Mouse (Mus musculus) gastrocnemius, postnatal 25 days (tissue): Measurements from ENCODE around the gene Corin. TPM values are rescaled to one million over a fixed set of nuclear protein-coding genes. Genes with fewer than 3 reads are reported as not detected.

Experiments used
- DNase-seq: peaks from one replicate; pipeline ENCODE4 v3.0.0; 2022
- total RNA-seq, 2 experiments: library from RNA; stranded (reverse); gene quantifications; 1 replicate in 1 of 2; 2 replicates in 1 of 2; pipeline ENCODE4 v1.2.3; 2021

Corin gene
- total RNA-seq, 2 experiments from 2014 or later, result 0.05 to 0.18 TPM

DNA sequence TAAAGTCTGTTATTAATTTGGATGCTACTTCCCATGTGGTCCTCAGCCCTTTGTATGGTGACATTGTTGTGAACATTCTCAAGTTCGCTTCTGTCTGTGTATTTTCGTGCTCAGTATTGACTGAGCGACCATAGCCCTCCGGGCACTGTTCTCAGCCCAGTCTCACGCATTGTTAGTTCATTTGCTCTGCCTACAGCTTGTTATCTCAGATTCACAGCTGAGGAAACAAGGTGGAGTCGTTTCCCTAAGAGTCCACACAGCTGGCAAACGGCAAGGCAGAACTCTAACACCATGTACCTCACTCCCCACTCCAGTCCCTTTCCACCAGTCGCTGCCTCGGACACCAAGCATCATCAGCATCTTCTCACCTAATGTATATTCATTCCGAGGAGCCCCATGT lies 63.1 kb downstream of the Corin start:
- no peak for DNase-seq

DNA sequence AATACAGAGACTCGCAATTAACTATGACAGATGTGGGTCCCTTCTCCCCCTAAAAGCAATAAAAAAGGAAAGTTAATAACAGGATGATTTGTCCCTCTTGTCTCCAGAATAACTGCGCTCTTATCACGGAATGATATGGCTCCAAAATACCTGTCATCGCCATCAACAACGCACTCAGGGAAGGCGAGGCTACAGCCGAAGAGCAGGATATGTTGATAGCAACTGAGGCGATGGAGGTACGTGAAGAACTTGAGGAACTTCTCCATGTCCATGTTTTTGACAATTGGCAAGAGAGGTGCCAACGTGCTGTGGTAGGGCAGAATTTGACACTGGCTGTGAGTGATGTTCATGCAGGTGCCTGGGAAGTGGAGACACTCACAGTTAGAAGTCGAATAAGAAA lies 69.2 kb downstream of the Corin start:
- DNase-seq, result no peak

DNA sequence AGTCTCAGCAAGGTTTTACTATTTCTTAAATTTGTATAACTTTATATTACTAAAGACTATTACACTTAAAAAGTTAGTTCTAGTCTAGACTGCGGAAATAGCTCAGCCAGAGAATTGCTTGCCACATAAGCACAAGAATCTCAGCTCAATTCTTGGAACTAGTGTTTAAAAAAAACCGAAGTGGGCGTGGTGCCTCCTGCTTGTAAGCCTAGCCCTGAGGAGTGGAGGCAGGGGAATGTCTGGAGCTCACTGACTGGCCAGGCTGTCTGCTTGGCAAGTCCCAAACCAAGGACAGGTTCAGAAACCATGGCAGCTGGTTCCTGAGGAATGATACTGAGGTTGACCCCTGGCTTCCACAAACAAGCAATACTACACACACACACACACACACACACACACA lies 72.4 kb downstream of the Corin start:
- DNase-seq, result no peak

DNA sequence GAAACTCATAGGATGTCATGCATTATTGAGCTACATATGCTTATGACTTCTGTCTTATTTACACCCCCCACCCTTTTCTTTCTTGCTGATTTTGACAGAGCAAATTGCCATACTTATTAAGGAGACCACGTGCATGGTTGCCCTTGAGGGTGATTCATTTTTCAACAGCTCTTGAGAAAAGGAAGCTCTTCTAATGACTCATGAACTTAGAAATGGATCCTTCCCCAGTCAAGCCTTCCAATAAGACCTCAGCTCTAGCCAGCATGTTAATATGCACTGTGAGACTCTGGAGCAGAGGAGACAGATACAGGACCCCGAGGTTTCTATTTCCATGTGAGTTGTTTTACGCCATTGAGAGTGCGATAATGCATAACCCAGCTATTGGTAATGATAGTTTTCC lies 76.7 kb downstream of the Corin start:
- no peak for DNase-seq

DNA sequence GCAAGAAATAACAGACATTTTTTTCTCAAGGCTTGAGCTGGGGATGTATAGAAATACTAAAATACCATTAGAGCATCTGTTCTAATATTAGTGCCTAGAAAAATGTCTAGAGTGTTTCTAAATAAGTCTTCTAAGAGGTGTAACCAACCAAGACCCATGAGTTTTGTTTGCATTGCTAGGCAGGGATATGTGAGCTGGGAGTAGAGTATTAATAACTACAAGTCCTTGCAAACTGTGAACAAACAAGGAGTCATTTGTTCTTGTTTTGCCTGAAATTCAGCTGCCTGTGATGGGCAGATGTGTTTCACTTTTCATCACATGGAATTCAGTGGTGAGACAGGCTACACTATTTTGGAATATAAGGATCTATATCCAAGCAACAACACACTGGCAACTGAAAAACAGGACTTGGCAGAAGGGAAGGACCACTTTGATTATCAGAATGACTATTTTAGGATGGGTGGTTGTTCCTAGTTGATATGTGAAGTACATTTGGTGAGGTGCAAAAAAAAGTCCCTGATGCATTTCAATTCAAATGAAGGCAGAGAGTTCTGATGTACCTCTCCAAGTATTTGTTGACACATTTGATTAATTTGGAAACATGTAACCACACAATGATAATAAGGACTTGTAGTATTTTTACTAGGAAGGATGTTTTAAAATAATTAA lies 78.8 kb downstream of the Corin start:
- DNase-seq, result no peak

DNA sequence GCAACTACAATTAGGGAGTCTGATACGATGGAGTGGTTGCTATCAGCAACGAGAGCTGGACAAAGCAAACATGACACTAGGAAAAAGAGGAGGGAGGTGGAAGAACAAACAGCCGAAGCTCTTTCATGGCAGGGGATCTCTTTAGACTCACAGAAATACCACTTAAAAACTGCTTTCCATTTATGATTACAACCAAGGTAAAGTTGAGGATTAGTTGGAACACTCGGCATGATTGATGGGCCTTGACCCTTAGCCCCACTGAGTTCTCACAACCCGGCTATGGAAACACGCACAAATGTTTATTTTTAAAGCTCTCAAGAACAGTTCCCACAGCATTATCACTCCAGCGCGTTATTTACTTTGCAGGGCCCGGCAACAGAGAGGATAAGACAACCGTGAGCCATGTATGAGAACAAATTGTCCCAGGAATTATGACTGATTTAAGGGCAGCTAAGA lies 92.4 kb downstream of the Corin start:
- no peak for DNase-seq

DNA sequence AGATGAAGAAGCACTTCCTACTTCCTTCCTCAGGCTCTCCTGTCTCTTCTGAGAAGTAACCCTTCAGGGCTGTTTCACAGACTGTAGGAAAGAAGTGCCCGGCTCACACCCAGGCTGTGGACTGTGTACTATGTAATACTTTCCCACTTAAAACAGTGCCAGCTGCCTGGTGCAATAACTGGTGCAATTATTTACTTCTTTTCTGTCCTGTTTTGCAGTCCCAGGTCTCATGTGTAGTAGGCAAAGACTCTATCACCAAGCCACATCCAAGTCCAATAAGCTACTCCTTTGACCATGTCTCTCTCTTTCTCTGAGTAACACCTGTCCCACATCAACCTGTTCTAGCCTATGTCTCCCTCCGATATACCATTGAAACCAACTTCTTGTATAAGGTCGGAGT lies 93.4 kb downstream of the Corin start:
- no peak for DNase-seq

DNA sequence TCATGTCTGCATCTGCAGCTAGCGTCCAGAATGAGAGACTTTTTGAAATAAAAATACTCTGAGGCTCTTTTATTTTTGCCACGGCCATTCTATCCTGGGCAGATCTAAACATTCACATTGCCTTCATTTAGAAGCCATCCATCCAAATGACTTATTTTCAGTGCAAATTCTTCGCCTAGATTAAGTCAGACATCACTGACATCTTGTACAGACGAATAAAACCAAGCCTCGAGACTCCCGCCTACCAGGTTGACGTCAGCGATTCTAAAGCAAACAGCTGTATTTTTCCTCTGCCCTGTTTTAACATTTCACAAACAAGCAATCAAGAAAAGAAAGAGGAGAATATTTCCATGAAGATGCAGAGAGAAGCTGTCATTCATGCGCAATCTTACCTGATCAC lies 100.9 kb downstream of the Corin start:
- no peak for DNase-seq

DNA sequence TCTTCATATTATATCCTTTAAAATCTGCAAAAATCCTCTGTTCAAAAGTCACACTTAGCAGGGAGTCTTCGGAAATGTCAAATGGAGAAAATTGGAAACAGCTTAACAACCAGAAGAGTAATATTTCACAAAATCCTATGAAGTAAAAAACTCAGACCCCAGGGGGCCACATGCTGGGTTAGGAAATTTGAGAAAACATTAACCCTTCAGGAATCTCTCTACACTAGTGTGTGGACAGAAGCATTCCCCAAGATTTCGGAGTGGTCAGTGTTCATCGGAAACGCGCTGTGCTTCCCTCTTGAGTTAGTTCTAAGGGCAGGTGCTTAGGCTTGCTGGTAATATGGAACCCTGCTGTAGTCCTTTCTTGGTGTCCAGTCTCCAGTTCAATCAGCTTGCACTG lies 101.4 kb downstream of the Corin start:
- DNase-seq, result no peak

DNA sequence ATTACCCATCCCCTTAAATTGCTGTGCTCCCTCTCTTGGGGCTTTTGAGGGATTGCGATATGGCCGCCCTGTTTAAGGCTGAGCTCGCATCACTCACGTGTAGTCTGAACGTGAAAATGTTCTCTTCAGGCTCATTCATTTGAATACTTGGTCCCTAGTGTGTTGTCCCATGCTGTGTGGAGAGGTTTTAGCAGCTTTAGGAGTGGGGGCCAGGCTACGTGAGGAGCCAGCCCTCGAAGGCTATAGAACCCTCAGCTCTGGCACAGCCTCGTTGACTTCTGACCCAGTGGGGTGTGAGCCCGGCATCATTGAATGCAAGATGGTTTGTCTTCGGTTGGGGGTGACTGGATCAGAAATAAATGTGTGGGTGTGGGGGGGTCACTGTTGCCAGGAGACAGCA lies 102.5 kb downstream of the Corin start:
- no peak for DNase-seq

DNA sequence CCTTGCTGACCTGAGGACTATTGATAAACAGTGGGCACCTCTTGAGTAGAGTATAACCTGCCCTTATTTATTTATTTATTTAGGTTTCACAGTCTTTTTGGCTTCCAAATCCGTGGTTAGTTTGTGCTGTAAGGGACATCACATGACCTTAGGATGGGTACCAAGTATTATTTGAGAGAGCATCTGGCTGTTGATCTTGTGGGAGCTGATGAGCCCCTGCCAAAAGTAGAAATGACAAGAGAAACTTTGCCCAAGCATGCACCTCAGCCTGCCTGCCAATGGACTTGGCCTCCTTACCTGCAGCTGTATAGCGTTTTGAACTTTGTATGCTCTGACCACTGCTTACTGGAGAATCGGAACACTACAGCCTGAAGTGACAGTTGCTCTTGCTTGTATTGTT lies 103.0 kb downstream of the Corin start:
- no peak for DNase-seq

DNA sequence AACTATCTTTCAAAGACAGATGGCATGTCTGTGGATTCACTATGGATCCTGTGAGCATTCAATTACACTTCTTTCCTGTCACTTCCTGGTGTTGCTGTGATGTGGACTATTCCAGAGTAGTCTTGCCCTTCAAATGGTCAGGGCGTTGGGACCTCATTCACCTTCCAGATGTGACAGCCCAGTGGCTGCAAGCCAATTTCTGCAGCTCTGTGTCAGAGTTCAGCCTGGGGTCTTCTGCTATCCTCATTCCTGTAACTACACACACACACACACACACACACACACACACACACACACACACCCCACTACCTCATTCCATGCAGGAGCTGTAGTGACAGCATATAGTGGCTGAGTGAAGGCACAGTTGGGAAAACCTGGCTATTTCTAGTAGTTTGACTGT lies 122.1 kb downstream of the Corin start:
- DNase-seq, result no peak

DNA sequence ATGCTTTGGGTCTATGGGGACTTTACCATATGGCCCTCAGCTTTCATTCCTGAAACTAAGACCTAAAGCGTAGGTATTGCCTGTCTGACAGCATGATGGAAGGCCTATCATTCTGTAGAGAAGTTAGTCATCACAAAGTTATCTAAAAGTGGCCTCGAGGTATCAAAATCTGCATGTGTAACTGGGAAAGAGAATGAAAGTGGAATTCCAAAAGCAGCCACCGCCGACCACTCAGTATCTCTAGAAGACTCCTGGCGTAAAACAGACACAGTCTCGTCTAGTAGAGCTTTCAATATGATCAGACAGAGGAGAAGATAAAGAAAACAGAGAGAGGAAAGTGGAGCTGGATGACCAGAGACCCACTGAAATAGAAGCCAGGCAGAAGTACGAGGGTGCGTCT lies 123.7 kb downstream of the Corin start:
- DNase-seq, result no peak

DNA sequence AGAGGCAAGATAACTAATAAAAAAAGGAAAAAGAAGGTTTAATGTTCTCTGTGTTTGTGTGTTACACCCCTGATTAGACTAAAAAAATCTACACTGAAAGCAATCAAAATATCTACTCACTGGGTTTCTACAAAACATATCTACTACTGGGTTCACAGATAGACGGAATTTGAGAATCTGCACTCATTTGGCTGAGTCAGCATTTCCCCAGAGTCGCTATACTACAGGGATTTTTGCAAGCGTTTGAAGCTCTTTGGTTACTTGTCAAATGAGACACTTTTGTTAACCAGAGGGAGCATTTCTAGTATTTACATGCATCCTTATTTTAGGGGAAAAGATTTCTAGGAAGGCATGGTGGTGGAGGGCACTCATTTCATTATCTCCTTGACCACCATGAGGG lies 136.3 kb downstream of the Corin start:
- no peak for DNase-seq

DNA sequence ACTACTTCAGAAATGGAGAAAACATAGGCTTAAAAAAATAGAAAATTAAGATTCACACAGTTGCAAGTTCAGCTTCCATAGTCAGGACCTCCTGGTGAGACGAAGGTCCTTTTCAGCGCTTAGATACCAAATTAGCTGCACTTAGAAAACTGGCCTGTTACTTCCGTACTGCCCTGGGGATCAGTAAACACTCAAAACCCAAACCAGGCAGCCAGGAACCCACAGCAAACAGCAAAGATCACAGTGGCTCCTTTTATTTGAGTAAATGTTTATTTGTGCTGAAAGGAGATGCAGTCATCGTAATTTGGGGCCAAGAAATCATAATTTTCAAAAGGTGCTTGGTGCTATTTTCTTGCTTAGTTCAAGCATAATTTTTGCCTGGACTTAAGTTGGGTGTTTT lies 138.5 kb downstream of the Corin start:
- DNase-seq, result no peak

DNA sequence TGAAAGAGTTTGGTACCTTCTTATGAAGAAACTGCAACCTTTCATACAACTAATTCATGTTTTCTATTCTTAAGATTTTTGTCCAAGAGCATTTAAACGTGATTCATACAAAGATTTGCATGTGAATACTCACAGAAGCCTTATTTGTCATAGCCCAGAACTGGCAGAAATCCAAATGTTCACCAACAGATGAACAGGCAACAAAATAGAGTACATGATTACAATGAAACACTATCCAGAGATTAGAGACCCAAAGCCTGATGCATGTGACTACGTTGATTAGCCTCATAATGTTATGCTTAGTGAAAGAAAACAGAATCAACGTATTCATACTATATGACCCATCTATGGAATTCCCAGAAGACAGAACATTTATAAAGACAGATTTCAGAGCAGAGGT lies 140.4 kb downstream of the Corin start:
- no peak for DNase-seq

DNA sequence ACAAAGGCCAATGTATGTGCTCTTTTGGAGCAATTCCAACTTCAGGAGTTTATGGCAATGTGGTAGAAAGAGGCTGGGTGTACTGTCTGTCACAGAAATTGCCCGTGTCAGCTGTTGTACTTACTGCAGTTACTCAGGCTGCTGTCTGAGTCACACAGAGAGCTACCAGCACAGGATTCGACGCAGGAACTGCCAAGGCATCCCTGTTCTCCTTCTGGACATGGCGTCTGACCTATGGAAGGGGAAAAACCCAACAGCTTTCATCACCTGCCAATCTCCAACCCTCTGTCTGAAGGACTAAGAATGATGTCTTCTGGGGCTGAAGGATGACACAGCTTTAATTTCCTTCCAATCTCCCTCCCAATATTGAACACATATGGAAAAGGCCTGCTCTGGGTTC lies 150.5 kb downstream of the Corin start:
- DNase-seq, result no peak

DNA sequence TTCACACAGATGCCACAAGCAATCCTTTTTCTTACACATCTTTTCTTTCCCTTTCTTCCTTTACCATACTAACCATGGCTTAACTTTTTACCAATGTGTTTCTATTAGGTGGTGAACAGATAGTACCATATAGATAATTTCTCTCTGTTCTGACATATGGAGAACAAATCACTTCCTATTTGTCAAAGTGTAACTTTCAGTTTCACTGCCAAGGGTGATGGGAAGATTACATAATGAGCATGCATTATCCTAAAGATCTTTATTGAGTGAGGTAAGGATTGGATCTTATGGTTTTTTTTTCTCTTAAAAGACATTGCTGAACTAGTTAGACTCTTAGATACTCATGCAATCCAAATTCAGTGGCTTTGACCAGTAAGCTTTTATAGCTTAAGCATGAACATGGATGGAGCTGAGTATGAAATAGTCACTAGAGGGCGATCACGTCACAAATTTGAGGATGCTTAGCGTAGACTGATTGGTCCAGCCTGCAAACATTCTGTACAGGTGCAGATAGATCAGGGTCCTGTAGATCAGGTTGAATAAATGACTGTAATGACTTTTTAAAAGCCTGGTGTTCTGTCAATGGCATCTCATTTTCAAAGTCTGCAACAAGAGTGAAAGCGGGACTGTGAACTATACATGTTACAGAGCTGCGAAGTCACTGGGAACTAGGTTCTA lies 154.1 kb downstream of the Corin start:
- DNase-seq, result no peak

DNA sequence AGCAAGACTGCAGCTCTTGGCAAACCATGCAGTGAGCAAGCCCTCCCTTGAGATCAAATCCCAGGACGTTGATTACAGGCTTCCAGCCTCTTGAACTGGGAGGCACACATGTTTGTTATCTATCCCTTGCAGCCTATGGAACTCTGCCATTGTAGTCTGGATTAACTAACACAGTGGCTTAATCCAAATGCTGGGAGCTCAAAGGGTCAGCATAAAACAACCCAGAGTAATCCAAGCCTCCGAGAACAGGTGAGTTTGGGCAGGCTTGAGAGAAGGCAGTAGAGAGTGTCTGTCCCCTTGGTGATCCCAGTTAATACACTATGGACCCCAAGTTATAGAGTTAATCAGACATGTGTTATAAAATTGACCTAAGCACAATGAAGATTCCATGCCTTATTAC lies 155.7 kb downstream of the Corin start:
- no peak for DNase-seq

DNA sequence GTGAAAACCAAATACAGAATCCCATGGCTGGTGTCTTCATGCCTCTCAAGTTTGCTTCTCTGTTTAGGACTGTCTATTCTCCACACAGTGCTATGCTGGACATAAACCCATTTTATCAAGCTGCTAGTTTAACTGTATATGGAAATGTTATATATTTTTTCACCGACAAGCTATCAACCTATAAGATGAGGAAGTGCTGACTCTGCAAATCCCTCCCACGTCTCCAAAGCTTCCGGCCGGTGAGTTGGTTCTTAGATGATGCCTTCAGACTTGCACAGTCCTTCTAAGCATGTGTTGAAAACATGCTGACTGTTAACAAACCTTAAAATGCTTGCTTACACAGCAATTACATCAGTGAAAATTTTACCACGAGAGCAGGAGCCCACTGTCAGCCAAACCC lies 168.4 kb downstream of the Corin start:
- no peak for DNase-seq

DNA sequence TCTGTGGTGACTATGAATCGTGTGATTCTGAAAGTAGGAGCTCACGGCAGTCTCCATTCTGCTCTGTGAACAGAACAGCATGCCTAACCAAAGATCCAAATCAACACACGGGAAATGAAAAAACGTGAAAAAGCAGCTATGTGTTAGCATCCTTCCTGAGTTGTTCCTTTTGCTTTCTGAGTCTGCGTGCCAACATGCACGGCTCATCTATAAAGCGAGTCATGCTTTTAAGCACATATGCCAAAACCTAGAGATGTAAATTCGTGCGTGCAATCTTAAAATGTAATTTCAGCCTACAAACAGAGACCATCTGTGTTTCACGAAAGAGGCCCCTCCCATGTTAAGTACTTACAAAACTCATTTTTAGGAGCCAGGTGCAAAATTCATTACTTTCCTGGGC lies 171.4 kb downstream of the Corin start:
- DNase-seq, result no peak

DNA sequence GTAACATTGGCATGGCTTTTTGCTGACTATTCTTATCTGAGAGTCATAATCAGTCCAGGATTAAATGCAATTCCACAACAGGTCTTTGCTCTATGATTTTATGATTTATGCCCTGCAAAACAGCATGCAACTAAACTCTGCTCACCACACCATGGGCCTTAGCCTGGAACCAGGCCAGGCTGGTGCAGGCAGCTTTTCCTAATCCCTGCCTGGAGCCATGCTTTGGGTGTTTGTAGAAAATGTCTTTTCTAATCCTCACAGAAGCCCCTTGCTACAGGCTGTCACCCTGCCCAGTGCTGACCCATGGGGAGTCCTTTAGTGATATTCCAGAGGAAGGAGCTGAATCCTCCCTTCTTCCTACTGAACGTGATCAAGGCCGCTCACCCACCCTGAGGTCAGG lies 173.1 kb downstream of the Corin start:
- DNase-seq, result no peak

DNA sequence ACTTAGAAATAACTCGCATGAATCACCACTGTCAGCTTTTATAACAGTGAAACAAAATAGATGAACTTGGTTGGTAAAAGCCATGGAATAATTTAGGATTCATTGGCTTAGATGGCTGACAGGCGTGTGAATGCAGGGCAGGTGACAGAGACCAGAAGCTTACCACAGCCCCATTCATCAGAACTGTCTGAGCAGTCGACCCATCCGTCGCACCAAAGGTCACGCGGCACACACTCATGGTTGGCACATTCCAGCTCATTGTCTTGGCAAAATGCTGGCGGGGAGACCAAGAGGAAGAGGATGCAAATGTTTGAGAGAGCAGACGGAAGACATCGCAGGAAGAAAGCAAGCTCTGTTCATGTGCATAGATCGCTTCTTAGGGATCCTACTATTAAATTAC lies 173.6 kb downstream of the Corin start:
- no peak for DNase-seq

DNA sequence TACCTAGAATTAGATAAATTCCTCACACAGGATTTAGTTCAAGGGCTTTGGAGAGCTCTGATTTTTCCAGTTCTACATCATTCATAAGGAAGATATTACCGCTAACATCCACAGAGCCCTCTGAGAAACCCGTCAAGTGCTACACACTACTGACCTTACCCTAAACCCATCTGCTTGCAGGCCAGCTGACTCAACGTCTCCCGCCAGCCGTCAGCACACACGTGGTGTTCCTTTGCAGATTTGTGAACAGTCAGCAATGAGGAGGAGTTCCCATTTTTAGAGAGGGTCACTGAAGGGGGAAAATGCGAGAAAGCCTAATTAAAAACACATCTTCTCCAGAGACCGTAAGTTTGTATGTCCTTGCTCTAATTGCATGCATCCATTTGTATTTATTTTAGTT lies 174.8 kb downstream of the Corin start:
- DNase-seq, result no peak
